Mouse (Mus musculus): ENCODE measurements around the gene Fam155a.

- TF ChIP-seq CTCF (IDR thresholded peaks at IDR 0.05; ENCODE audit: extremely low read depth, insufficient read length, insufficient replicate concordance, low read depth, low read length) (no peak), POLR2A (IDR thresholded peaks at IDR 0.05; ENCODE audit: low read depth, low read length) (no peak)
These were observed 299.7 kb downstream of the Fam155a start for GRCm38 (mm10) chr8:9471290-9471689.
